Mouse (Mus musculus): ENCODE results near the gene Atg10. TPM values are rescaled to one million over a fixed set of nuclear protein-coding genes. Genes with fewer than 3 reads are reported as not detected.

The Atg10 gene
- polyA plus RNA-seq, 1 experiment: 0.16 TPM

DNA sequence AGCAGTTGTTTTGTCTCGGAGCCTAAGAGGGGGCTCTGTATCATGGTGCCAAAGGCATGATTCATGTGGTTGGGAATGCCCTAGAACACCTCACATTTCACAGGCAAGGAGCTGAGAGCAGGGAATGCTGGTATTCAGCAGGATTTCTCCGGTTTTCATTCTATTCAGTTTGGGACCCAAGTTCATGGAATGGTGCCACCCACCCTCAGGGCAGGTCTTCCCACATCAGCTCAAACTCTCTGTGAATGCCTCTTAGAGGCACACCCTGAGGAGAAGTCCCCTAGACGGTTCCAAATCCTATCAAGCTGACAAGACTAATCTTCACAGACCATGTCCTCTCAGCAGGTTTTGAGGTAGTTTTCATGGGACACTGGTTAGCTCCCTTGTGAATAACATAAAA lies 211.9 kb downstream of the Atg10 start:
- TF ChIP-seq GATA1 (IDR thresholded peaks at IDR 0.05; ENCODE audit: low read length): no peak

- TF ChIP-seq GATA1 (IDR thresholded peaks at IDR 0.05; ENCODE audit: low read length): no peak
Measured at GRCm38 (mm10) chr13:90995034-90995629, 228.6 kb downstream of the Atg10 start.

GRCm38 (mm10) chr13:90993602-90994001 lies 230.2 kb downstream of the Atg10 start:
- TF ChIP-seq GATA1 (IDR thresholded peaks at IDR 0.05; ENCODE audit: low read length): no peak

DNA sequence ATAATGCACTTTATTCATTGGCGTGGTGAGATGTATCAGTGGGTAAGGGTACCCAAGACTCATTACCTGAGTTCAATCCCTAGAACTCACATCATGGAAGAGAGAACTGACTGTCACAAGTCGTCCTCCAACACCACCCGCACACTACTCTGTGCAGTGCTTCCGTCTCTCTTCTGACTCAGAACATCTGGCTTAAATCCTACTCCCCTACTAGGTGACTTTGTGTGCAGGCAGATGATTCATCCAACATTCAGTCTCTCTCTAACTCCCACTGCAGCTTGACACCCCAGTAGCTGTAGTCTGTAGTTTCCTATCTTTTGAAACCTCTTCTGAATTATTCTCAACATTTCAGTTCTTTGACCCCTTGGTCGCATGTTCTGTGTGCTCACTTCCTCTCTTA lies 230.8 kb downstream of the Atg10 start:
- TF ChIP-seq GATA1 (IDR thresholded peaks at IDR 0.05; ENCODE audit: low read length): no peak

DNA sequence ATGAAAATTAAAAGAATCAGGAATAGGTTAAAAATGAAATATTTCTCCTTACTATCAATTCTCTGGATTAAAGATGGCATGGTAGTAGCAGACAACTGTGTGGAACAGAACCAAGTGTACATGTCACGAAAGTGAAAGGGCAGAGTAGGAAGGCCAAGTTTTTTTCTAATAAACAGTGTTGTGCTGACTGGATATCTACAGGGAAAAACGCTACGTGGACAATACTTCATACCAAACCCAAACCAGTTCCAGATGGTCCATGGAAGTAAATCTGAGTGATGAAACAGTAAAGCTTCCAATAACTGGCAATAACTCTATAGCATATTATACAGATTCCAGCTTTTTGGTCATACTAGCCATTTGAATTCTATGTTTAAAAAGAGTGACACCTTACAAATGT lies 235.5 kb downstream of the Atg10 start:
- TF ChIP-seq GATA1 (IDR thresholded peaks at IDR 0.05; ENCODE audit: low read length): no peak

DNA sequence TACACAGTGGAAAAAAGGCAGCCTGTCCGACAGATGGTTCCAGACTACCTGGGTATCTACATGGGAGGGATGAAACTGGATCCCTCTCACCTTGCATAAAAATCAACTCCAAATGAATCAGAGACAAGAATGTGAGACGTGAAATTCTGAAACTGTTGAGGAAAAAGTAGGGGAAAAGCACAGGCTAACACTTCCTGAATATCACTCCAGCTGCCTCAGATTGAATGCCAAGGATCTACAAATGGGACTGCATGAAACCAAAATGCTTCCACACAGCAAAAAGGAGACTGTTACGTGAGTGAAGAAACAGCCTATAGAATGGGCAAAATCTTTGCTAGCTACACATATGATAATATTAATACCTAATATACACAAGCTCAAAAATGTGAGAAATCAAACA lies 238.4 kb downstream of the Atg10 start:
- no peak for TF ChIP-seq GATA1 (IDR thresholded peaks at IDR 0.05; ENCODE audit: low read length)

GRCm38 (mm10) chr13:90984073-90984472 lies 239.7 kb downstream of the Atg10 start:
- no peak for TF ChIP-seq GATA1 (IDR thresholded peaks at IDR 0.05; ENCODE audit: low read length)

DNA sequence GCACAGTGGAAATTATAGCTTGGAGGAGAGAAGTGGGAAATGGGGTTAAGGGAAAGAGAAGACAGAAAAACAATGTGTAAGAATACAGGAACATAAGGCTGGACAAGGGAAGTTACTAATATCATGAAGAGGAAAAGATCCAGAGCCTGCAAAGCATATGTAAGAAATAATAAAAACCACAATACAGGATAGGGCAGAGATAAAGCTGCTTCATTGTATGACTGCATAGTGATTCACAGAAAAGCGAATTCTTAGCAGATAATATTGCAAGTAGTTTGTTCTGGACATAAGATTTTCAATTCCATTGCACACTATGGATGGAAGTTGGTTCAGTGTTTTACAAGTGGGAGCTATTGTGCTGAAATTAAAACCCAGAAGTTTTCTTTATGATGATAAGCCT lies 242.0 kb downstream of the Atg10 start:
- TF ChIP-seq GATA1 (IDR thresholded peaks at IDR 0.05; ENCODE audit: low read length): no peak

GRCm38 (mm10) chr13:90980878-90981674 lies 242.7 kb downstream of the Atg10 start:
- TF ChIP-seq GATA1 (IDR thresholded peaks at IDR 0.05; ENCODE audit: low read length): no peak

DNA sequence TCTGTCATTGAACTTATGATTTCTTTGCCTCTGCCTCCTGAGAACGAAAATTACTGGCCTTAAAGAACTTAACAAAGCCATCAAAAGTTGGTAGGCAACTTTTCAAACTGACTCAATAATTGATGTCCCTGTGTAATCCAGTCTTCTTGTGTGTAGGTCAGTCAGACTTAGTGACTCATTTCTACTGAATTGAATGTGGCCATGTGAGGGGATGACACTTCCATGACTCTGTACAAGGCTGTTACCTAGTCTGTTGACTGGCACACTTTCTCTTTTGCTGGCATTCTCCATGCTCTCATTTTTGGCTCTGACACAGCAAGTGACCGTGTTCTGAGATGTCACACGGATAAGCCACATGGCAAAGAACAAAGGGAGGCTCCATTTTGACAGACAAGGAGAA lies 246.7 kb downstream of the Atg10 start:
- no peak for TF ChIP-seq GATA1 (IDR thresholded peaks at IDR 0.05; ENCODE audit: low read length)

DNA sequence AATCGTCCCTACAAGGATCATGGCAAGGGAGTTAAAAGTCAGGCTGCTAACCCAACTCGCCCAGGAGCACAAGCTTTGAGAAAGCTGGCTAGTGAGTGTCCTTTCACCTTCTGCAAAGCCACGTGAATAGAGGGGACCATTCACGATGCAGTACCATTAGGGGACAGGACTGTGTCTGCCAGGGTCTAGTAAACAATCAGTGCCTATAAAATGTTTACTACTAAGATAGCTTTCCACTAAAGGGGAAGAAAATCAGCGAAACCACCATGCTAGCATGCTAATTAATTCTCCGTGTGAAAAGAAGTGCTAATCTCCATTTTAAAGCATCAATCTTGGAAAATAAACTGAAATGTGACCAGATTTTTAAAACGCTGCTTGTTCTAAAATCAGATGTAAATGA lies 250.4 kb downstream of the Atg10 start:
- no peak for TF ChIP-seq GATA1 (IDR thresholded peaks at IDR 0.05; ENCODE audit: low read length)

DNA sequence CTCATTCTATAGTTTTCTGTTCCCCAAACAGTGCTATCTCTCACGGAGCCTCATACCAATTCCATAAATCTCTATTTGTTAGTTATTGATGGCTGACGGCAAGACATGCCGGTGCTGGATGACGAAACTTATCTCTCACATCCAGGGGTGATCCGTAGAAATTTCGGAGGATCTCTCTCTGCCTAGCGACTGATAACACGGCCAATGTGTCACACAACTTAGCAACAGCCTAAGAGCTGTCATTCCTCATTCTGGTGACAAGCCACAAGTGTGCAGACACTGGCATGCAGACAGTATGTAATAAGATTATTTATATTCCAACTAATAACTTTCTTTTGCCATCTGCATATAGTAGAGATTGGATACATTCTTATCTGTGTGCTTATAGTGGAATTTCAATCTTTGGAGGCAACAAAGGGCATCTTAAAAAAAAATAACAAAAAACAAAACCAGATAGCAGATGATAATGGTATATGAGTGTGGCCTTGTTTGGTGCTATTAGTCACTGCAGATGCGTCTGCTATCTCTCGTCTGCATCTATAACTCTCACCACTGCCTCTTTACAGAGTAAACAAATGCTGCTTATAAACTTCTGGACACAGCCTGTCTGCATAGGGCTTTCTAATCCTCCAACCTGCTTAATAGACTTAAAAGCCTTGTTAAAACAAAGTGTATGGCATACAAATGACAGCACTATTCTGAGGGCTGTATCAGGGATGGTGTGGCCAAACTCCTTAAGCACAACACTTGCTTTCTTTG lies 253.3 kb downstream of the Atg10 start:
- peak; percentile 71 for TF ChIP-seq GATA1 (IDR thresholded peaks at IDR 0.05; ENCODE audit: low read length)

- no peak for TF ChIP-seq GATA1 (IDR thresholded peaks at IDR 0.05; ENCODE audit: low read length)
Measured at GRCm38 (mm10) chr13:90968940-90969339, 254.8 kb downstream of the Atg10 start.

- no peak for TF ChIP-seq GATA1 (IDR thresholded peaks at IDR 0.05; ENCODE audit: low read length)
Measured at GRCm38 (mm10) chr13:90967422-90967821, 256.3 kb downstream of the Atg10 start.

GRCm38 (mm10) chr13:90965996-90966395 lies 257.8 kb downstream of the Atg10 start:
- no peak for TF ChIP-seq GATA1 (IDR thresholded peaks at IDR 0.05; ENCODE audit: low read length)

DNA sequence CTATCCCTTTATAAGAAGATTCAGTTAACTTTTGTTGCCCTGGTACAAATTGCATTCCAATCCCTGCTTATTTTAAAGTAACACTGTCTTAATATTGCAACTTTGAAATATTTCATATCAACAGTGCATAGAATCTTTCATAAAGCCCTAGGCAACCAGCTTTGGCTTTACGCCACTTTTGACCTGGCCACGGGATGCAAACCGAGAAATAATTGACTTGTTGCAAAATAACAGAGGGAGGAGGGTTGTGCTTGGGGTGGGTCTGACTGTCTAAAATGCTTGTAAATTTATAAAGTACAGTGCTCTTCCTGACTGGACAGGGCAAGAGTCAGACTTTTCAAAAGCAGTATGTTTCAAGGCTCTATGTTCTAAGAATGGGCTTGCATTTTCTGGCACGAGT lies 259.3 kb downstream of the Atg10 start:
- TF ChIP-seq GATA1 (IDR thresholded peaks at IDR 0.05; ENCODE audit: low read length): no peak

Data from G1E-ER4 (cell line).